ENCODE assay signal across 9 mouse cellular contexts in the genomic region with DNA sequence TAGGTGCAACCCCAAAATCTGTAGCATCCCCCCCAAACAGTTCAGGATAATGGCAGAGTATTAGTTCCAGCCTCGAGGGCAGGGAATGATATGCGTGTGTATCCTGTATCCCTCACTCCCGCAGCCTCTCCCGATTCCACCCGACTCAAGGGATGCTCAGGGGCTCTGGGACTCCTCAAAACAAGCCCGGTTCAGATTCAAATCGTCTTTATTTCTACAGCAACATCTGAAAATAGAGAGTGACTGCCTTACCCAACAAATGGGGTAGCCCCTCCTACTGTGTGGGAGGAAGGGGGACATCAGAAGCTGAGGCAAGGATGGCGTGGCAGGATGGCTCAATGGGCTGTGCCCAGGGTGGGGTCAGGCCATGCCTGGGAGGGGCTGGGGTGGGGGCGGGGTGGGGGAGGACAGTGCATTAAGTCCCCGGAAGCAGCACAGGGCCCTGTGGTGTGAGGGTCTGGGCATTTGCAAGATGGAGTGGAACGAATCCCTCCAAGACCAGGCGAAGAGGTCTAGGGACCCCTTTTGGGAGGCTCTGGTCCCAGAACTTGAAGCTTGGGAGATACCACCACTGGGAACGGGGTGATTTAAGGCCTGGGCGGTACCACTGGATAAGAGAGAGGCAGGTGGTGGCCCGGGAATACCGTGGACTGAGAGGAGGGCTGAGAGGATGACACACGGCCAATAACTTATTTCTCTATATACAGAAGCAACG. TPM values are rescaled to one million over a fixed set of nuclear protein-coding genes. Genes with fewer than 3 reads are reported as not detected.
A peak's percentile ranks its signal among the peaks of the same experiment; 100 is the strongest.
DNase-seq lines count a peak whose midpoint lies in the region; ATAC-seq and TF ChIP-seq lines count a peak whose summit lies in the region.
"Had no signal": no experiment of that assay in that cellular context is flagged by ENCODE, and none has a peak within 500 bp of the region (broad histone marks: within the 10 kb centered on the region; RNA-seq: fewer than 3 reads in every experiment).

No protein-coding gene starts in this region.

- H3K4me3 ChIP-seq in forebrain, embryonic 10.5 days, result peak overlapping the region; percentile 84
- H3K4me3 ChIP-seq in forebrain, embryonic 15.5 days, result no peak overlapping the region
- no peak overlapping the region for H3K4me3 ChIP-seq in limb, embryonic 11.5 days (ENCODE audit: low read depth, low read length)
- H3K4me3 ChIP-seq in limb, embryonic 10.5 days, result no peak overlapping the region
- no peak overlapping the region for H3K4me3 ChIP-seq in forebrain, embryonic 13.5 days
- no peak overlapping the region for H3K4me3 ChIP-seq in liver, postnatal 0 days (ENCODE audit: low read depth, low read length)

- no peaks in the 10 kb centered on the region for H3K9me3 ChIP-seq in forebrain, embryonic 10.5 days
- no peaks in the 10 kb centered on the region for H3K9me3 ChIP-seq in forebrain, embryonic 15.5 days
- H3K9me3 ChIP-seq in limb, embryonic 11.5 days (ENCODE audit: control insufficient read depth, low read length), result no peaks in the 10 kb centered on the region
- no peaks in the 10 kb centered on the region for H3K9me3 ChIP-seq in limb, embryonic 10.5 days (replicated peaks)
- no peaks in the 10 kb centered on the region for H3K9me3 ChIP-seq in forebrain, embryonic 13.5 days (replicated peaks)
- H3K9me3 ChIP-seq in liver, postnatal 0 days (ENCODE audit: low read length), result no peaks in the 10 kb centered on the region
- H3K9me3 ChIP-seq: limb, embryonic 15.5 days had no signal

- no peak overlapping the region for H3K4me2 ChIP-seq in forebrain, embryonic 15.5 days (replicated peaks)
- no peak overlapping the region for H3K4me2 ChIP-seq in limb, embryonic 11.5 days (ENCODE audit: low read depth, severe bottlenecking)
- H3K4me2 ChIP-seq in forebrain, embryonic 13.5 days, result peak overlapping the region; percentile 87; the same call in 1 of the 2 replicates
- peak overlapping the region; percentile 97 for H3K4me2 ChIP-seq in liver, postnatal 0 days (ENCODE audit: low read depth, low read length)

- no peak for DNase-seq in forebrain, embryonic 10.5 days (ENCODE audit: extremely low spot score, low spot score)
- no peak for DNase-seq in limb, embryonic 11.5 days (ENCODE audit: low spot score)
- no peak for DNase-seq in limb, embryonic 10.5 days (ENCODE audit: low spot score)
- no peak for DNase-seq in liver, postnatal 0 days
- no peak for DNase-seq in layer of hippocampus, adult 11-12 months (ENCODE audit: low spot score)

- ATAC-seq in forebrain, embryonic 15.5 days (replicated peaks), result no peak
- ATAC-seq in limb, embryonic 11.5 days (ENCODE audit: insufficient number of reproducible peaks, low FRiP score, low TSS enrichment, low read depth), result peak; percentile 2; the same call in 1 of the 2 replicates
- ATAC-seq in forebrain, embryonic 13.5 days, result peak; percentile 5; the same call in 1 of the 2 replicates
- no peak for ATAC-seq in liver, postnatal 0 days
- ATAC-seq in CD4-positive, CD25-positive, alpha-beta regulatory T cell, adult 4 months, result no peak

- no peak overlapping the region for H3K27ac ChIP-seq in forebrain, embryonic 10.5 days
- no peak overlapping the region for H3K27ac ChIP-seq in forebrain, embryonic 15.5 days (replicated peaks)
- no peak overlapping the region for H3K27ac ChIP-seq in limb, embryonic 11.5 days (replicated peaks; ENCODE audit: low read depth, low read length)
- no peak overlapping the region for H3K27ac ChIP-seq in limb, embryonic 10.5 days
- no peak overlapping the region for H3K27ac ChIP-seq in forebrain, embryonic 13.5 days
- no peak overlapping the region for H3K27ac ChIP-seq in liver, postnatal 0 days (ENCODE audit: low read depth)

- H3K27me3 ChIP-seq in forebrain, embryonic 10.5 days (ENCODE audit: poor library complexity, severe bottlenecking), result no peaks in the 10 kb centered on the region
- H3K27me3 ChIP-seq in forebrain, embryonic 15.5 days, result no peaks in the 10 kb centered on the region
- no peaks in the 10 kb centered on the region for H3K27me3 ChIP-seq in limb, embryonic 11.5 days (ENCODE audit: control insufficient read depth, insufficient read depth, low read length)
- no peaks in the 10 kb centered on the region for H3K27me3 ChIP-seq in limb, embryonic 10.5 days (ENCODE audit: low read depth, poor library complexity, severe bottlenecking)
- no peaks in the 10 kb centered on the region for H3K27me3 ChIP-seq in forebrain, embryonic 13.5 days
- no peaks in the 10 kb centered on the region for H3K27me3 ChIP-seq in liver, postnatal 0 days (ENCODE audit: insufficient read depth, low read length)
- H3K27me3 ChIP-seq: limb, embryonic 15.5 days had no signal

- H3K9ac ChIP-seq in forebrain, embryonic 15.5 days (replicated peaks), result no peak overlapping the region
- no peak overlapping the region for H3K9ac ChIP-seq in limb, embryonic 11.5 days (ENCODE audit: low read length)
- peak overlapping the region; percentile 12; the same call in 1 of the 2 replicates for H3K9ac ChIP-seq in forebrain, embryonic 13.5 days
- H3K9ac ChIP-seq in liver, postnatal 0 days (replicated peaks), result no peak overlapping the region

- TF ChIP-seq CTCF in liver, postnatal 0 days (IDR thresholded peaks at IDR 0.05; ENCODE audit: low read depth), result no peak

- WGBS in forebrain, embryonic 10.5 days, result 75% methylated on average over 18 of the region's 18 CpGs
- WGBS in forebrain, embryonic 15.5 days, result 80% methylated on average over 18 of the region's 18 CpGs
- 76% methylated on average over 18 of the region's 18 CpGs for WGBS in limb, embryonic 11.5 days
- WGBS in limb, embryonic 10.5 days, result 75% methylated on average over 18 of the region's 18 CpGs
- 78% methylated on average over 18 of the region's 18 CpGs for WGBS in forebrain, embryonic 13.5 days
- 74% methylated on average over 18 of the region's 18 CpGs for WGBS in liver, postnatal 0 days (ENCODE audit: insufficient replicate concordance)

- no peak for TF ChIP-seq EP300 in liver, postnatal 0 days (IDR thresholded peaks at IDR 0.05; ENCODE audit: low read depth)

- peaks cover 33% of the 10 kb centered on the region for H3K4me1 ChIP-seq in forebrain, embryonic 10.5 days
- H3K4me1 ChIP-seq in forebrain, embryonic 15.5 days, result peaks cover 16% of the 10 kb centered on the region
- H3K4me1 ChIP-seq in limb, embryonic 11.5 days (ENCODE audit: control insufficient read depth, insufficient read depth, low read length), result peaks cover 6% of the 10 kb centered on the region; the same call in 1 of the 2 replicates
- peaks cover 31% of the 10 kb centered on the region for H3K4me1 ChIP-seq in limb, embryonic 10.5 days
- peaks cover 21% of the 10 kb centered on the region for H3K4me1 ChIP-seq in forebrain, embryonic 13.5 days
- peaks cover 27% of the 10 kb centered on the region for H3K4me1 ChIP-seq in liver, postnatal 0 days (ENCODE audit: insufficient read depth)

- peaks cover 79% of the 10 kb centered on the region for H3K36me3 ChIP-seq in forebrain, embryonic 10.5 days (replicated peaks)
- H3K36me3 ChIP-seq in forebrain, embryonic 15.5 days, result peaks cover 67% of the 10 kb centered on the region
- H3K36me3 ChIP-seq in limb, embryonic 11.5 days (ENCODE audit: control insufficient read depth, insufficient read depth, low read length), result peaks cover 19% of the 10 kb centered on the region; the same call in 1 of the 2 replicates
- peaks cover 79% of the 10 kb centered on the region for H3K36me3 ChIP-seq in limb, embryonic 10.5 days
- peaks cover 73% of the 10 kb centered on the region for H3K36me3 ChIP-seq in forebrain, embryonic 13.5 days (ENCODE audit: poor library complexity, severe bottlenecking)
- peaks cover 30% of the 10 kb centered on the region for H3K36me3 ChIP-seq in liver, postnatal 0 days (replicated peaks; ENCODE audit: insufficient read depth, low read length)

RNA-seq across cellular contexts. Expression of a gene that starts 0.8 kb away (rescaled TPM):
- polyA plus RNA-seq in forebrain, embryonic 10.5 days (2016; fragmentation: Nextera tagmentation; extraction: Ambion mirVana), result 253 and 255 TPM in 2 replicates
- polyA plus RNA-seq in forebrain, embryonic 15.5 days (2015; fragmentation: Nextera tagmentation; extraction: Ambion mirVana), result 243 and 248 TPM in 2 replicates
- polyA plus RNA-seq in limb, embryonic 11.5 days (2014; fragmentation: Nextera tagmentation; extraction: Ambion mirVana), result 242 and 244 TPM in 2 replicates
- polyA plus RNA-seq in limb, embryonic 10.5 days (2016; fragmentation: Nextera tagmentation; extraction: Ambion mirVana), result 276 and 296 TPM in 2 replicates
- 235 and 252 TPM in 2 replicates for polyA plus RNA-seq in forebrain, embryonic 13.5 days (2015; fragmentation: Nextera tagmentation; extraction: Ambion mirVana)
- 86.0 and 90.6 TPM in 2 replicates for polyA plus RNA-seq in liver, postnatal 0 days (2015; fragmentation: Nextera tagmentation; extraction: Ambion mirVana)
- 100 to 1,000 TPM in 1 of 2 experiments, 10 to 100 TPM in 1; 91.1 to 113 TPM for polyA plus RNA-seq in CD4-positive, CD25-positive, alpha-beta regulatory T cell, adult 4 months (2017; shearing (Covaris generic))

RNA-seq across cellular contexts. Expression of a gene that starts 9.4 kb away (rescaled TPM):
- polyA plus RNA-seq in forebrain, embryonic 10.5 days (2016; fragmentation: Nextera tagmentation; extraction: Ambion mirVana), result 33.2 and 34.2 TPM in 2 replicates
- 324 and 348 TPM in 2 replicates for polyA plus RNA-seq in forebrain, embryonic 15.5 days (2015; fragmentation: Nextera tagmentation; extraction: Ambion mirVana)
- polyA plus RNA-seq in limb, embryonic 11.5 days (2014; fragmentation: Nextera tagmentation; extraction: Ambion mirVana), result 33.8 and 36.3 TPM in 2 replicates
- polyA plus RNA-seq in limb, embryonic 10.5 days (2016; fragmentation: Nextera tagmentation; extraction: Ambion mirVana), result 20.2 and 28.1 TPM in 2 replicates
- polyA plus RNA-seq in forebrain, embryonic 13.5 days (2015; fragmentation: Nextera tagmentation; extraction: Ambion mirVana), result 208 and 212 TPM in 2 replicates
- polyA plus RNA-seq in liver, postnatal 0 days (2015; fragmentation: Nextera tagmentation; extraction: Ambion mirVana), result 0.15 and 0.18 TPM in 2 replicates
- polyA plus RNA-seq in CD4-positive, CD25-positive, alpha-beta regulatory T cell, adult 4 months (2017; shearing (Covaris generic)), result under 1 TPM in 1 of 2 experiments, not detected in 1; 0.55 TPM

RNA-seq across cellular contexts. Expression of a gene that starts 10.6 kb away (rescaled TPM):
- 26.4 and 27.5 TPM in 2 replicates for polyA plus RNA-seq in forebrain, embryonic 10.5 days (2016; fragmentation: Nextera tagmentation; extraction: Ambion mirVana)
- polyA plus RNA-seq in forebrain, embryonic 15.5 days (2015; fragmentation: Nextera tagmentation; extraction: Ambion mirVana), result 47.0 and 50.9 TPM in 2 replicates
- polyA plus RNA-seq in limb, embryonic 11.5 days (2014; fragmentation: Nextera tagmentation; extraction: Ambion mirVana), result 21.2 and 23.8 TPM in 2 replicates
- 28.2 and 30.6 TPM in 2 replicates for polyA plus RNA-seq in limb, embryonic 10.5 days (2016; fragmentation: Nextera tagmentation; extraction: Ambion mirVana)
- polyA plus RNA-seq in forebrain, embryonic 13.5 days (2015; fragmentation: Nextera tagmentation; extraction: Ambion mirVana), result 41.1 and 43.6 TPM in 2 replicates
- 1.3 and 1.5 TPM in 2 replicates for polyA plus RNA-seq in liver, postnatal 0 days (2015; fragmentation: Nextera tagmentation; extraction: Ambion mirVana)
- 1 to 10 TPM; 4.3 to 5.0 TPM for polyA plus RNA-seq in CD4-positive, CD25-positive, alpha-beta regulatory T cell, adult 4 months (2017; shearing (Covaris generic))

RNA-seq across cellular contexts. Expression of a gene that starts 19.4 kb away (rescaled TPM):
- polyA plus RNA-seq in forebrain, embryonic 10.5 days (2016; fragmentation: Nextera tagmentation; extraction: Ambion mirVana), result 67.1 and 74.2 TPM in 2 replicates
- 53.0 and 54.3 TPM in 2 replicates for polyA plus RNA-seq in forebrain, embryonic 15.5 days (2015; fragmentation: Nextera tagmentation; extraction: Ambion mirVana)
- 68.5 and 71.2 TPM in 2 replicates for polyA plus RNA-seq in limb, embryonic 11.5 days (2014; fragmentation: Nextera tagmentation; extraction: Ambion mirVana)
- polyA plus RNA-seq in limb, embryonic 10.5 days (2016; fragmentation: Nextera tagmentation; extraction: Ambion mirVana), result 65.4 and 78.0 TPM in 2 replicates
- 62.4 and 71.4 TPM in 2 replicates for polyA plus RNA-seq in forebrain, embryonic 13.5 days (2015; fragmentation: Nextera tagmentation; extraction: Ambion mirVana)
- polyA plus RNA-seq in liver, postnatal 0 days (2015; fragmentation: Nextera tagmentation; extraction: Ambion mirVana), result 84.0 and 87.5 TPM in 2 replicates
- polyA plus RNA-seq in CD4-positive, CD25-positive, alpha-beta regulatory T cell, adult 4 months (2017; shearing (Covaris generic)), result 10 to 100 TPM; 58.1 to 67.8 TPM

RNA-seq across cellular contexts. Expression of a gene that starts 22.4 kb away (rescaled TPM):
- polyA plus RNA-seq in forebrain, embryonic 10.5 days (2016; fragmentation: Nextera tagmentation; extraction: Ambion mirVana), result 0.47 and 1.7 TPM in 2 replicates
- polyA plus RNA-seq in forebrain, embryonic 15.5 days (2015; fragmentation: Nextera tagmentation; extraction: Ambion mirVana), result 7.9 and 8.3 TPM in 2 replicates
- 1.1 and 2.2 TPM in 2 replicates for polyA plus RNA-seq in limb, embryonic 11.5 days (2014; fragmentation: Nextera tagmentation; extraction: Ambion mirVana)
- 2.4 and 2.5 TPM in 2 replicates for polyA plus RNA-seq in limb, embryonic 10.5 days (2016; fragmentation: Nextera tagmentation; extraction: Ambion mirVana)
- 2.3 and 2.8 TPM in 2 replicates for polyA plus RNA-seq in forebrain, embryonic 13.5 days (2015; fragmentation: Nextera tagmentation; extraction: Ambion mirVana)
- 0.79 and 0.96 TPM in 2 replicates for polyA plus RNA-seq in liver, postnatal 0 days (2015; fragmentation: Nextera tagmentation; extraction: Ambion mirVana)
- not detected for polyA plus RNA-seq in CD4-positive, CD25-positive, alpha-beta regulatory T cell, adult 4 months (2017; shearing (Covaris generic))

Comparison
In these comparisons a context has a peak if more than half of its experiments do, and no peak if none do; other contexts are left out.
1. ATAC-seq: peak in limb, embryonic 11.5 days (single experiment) and forebrain, embryonic 13.5 days (single experiment); none in forebrain, embryonic 15.5 days (single experiment), liver, postnatal 0 days (single experiment) and CD4-positive, CD25-positive, alpha-beta regulatory T cell, adult 4 months (single experiment).
2. H3K4me2 ChIP-seq: peak in forebrain, embryonic 13.5 days (single experiment) and liver, postnatal 0 days (single experiment); none in forebrain, embryonic 15.5 days (single experiment) and limb, embryonic 11.5 days (single experiment).
3. RNA of a gene that starts 9.4 kb away (polyA plus RNA-seq): 324 to 348 TPM in forebrain, embryonic 15.5 days, 208 to 212 TPM in forebrain, embryonic 13.5 days, 33.8 to 36.3 TPM in limb, embryonic 11.5 days, 33.2 to 34.2 TPM in forebrain, embryonic 10.5 days and 20.2 to 28.1 TPM in limb, embryonic 10.5 days; 0.55 TPM in CD4-positive, CD25-positive, alpha-beta regulatory T cell, adult 4 months and 0.15 to 0.18 TPM in liver, postnatal 0 days; every median in the first group is over 10 times any median in the second.